Mouse (Mus musculus) urinary bladder, postnatal 25 days (tissue): Measurements from ENCODE around the gene Cxcr6.
"Not testable (repeated sequence)": the region's sequence is repeated elsewhere in the genome, so short reads cannot be mapped to it uniquely, and the experiment has no call there.

ENCODE experiments used
- DNase-seq: peaks from one replicate; pipeline ENCODE4 v3.0.0; 2022; ENCODE audit warnings: low spot score

The Cxcr6 gene

DNA sequence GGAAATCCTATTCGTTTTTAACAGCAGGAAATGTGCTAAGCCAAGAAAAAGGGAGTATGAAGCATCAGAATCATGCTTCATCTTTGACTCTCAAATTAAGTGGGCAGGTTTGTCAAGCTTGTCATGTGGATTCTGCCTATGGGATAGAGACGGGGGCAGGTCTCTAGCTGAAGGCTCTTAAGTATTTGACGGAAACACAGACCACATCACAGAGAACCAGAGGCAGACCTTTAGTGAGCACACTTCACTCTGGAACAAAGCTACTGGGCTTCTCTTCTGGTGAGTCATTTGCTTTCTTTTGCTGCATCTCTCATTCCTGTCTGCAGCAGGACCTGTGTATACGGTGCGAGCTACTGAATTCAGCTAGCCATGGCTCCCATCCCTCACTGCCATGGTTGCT lies at the start of gene Cxcr6:
Gene Cxcr6 (plus strand): TSS at position 209 of the 400 bp plus-strand sequence.
- no peak for DNase-seq

DNA sequence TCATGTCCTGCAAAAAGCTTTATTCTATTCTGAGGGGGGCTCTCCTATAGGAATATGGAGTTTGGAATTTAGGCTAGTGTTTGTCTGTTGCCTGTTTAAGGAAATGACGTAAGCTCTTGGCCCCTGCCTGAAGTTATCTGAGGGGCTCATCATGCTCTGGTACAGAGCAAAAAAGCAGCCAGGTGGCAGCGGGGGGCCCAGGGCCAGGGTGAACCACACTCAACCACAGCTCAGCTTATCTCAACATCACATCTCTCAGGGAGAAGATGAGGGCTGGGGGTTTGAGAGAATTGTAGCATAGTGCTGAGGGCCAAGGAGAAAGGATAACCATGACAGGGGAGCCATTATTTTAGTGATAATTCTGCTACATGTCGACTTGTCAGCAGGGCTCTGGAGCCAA lies 49.5 kb upstream of the Cxcr6 start:
- no peak for DNase-seq

DNA sequence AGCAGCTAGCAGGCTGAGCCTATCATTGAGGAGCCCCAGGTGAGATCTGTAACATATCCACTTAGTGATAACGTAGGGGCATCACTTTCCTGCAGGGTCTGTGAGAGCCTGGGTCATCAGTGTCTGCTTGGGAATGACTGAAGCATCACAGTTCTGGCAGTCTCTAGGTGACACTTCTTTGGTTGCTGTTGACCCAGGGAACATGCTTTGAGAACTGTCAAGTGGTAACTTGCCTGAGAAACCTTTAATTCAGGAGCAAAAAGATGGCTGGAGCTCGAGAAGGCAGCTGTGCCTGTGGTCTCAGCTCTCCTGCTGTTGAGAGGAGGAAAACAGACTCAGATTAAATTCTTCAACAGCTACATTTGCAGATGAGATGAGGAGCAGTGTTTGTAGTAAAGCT lies 48.9 kb upstream of the Cxcr6 start:
- DNase-seq: no peak

DNA sequence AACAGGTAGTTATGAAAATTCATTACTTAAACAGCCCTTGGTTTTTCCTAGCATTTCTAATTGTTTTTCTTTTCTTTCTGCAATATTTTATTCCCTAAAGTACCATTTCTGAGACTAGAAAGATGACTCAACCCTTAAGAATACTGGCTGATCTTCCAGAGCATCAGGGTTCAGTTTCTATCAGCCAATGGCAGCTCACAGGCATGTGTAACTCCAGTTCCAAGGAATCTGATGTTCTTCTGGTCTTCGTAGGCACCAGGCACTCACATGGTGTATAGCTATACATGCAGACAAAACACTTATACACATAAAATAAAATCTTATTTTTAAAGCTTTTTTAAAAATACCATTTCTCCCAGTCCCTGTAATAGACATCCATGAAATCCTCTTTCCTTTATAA lies 48.1 kb upstream of the Cxcr6 start:
- no peak for DNase-seq

DNA sequence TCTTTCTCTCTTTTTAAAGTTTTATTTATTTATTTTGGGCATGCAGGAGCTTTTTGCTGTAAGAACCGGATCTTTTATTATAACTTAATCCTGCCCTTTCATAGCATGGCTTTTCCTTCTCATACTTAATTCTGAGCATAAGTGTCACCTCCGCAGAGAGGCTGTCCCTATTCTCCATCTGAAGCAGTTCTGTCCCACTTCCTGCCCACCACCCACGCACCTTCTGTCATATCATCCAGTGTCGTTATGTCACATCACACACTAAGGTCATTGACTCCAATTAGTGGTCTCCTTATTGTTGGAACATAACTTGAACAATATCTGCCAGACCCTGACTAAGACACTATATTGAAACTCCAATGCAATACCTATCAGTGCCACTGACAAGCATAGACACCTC lies 47.6 kb upstream of the Cxcr6 start:
- no peak for DNase-seq

DNA sequence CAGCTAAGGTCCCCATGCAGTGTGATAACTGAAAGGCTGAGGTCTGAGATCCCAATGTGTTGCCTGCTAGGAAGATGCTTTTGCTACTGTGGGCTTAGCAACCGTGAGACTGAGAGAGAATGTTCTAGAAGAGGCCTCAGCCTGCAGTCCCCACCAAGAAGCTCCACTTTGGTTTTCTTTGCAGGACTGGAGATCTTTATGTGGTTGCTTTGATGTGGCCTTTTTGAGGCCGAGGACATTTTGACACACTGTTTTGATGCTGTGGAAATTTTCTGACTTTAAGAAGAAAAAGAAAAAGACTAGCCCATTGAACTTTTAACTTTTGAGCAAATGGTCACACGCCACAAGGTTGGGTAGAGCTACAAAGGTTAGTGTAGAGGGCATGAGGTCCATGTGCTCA lies 45.5 kb upstream of the Cxcr6 start:
- no peak for DNase-seq

DNA sequence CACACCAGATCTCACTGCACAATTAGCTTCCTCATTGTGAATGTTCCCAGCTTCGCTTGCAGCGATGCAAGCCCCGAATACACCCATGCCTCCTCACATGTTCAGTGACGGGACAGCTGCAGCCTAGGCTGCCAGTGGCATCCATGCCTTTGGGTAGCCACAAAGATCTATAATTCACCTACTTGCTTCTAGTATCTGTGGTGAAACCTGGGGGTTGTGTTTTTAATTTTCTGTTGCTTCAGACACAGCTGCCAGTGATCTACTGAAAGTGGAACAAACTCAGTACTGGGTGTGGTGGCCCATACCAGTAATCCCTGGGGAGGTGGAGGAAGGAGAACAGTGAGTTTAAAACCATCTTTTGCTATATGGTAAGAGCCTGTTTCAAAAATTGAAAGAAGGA lies 43.4 kb upstream of the Cxcr6 start:
- no peak for DNase-seq

DNA sequence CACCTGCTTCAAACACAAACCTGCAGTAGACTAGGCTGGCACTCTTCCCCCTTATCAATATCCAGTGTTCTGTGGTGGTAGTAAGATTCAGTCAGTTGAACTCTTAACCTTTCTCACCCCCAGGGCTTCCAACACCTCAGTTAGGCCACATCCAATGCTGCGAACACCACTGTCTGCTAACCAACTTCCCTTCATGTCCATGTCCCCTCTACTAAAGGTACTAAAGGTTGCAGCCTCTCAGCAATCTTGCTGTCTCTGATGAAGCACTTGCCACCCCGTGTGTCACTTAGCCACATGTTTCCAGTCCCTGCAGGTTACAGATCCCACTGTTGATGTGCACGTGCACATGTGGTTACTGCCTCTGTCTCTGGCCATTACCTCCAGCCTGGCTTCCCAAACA lies 42.5 kb upstream of the Cxcr6 start:
- DNase-seq: no peak

DNA sequence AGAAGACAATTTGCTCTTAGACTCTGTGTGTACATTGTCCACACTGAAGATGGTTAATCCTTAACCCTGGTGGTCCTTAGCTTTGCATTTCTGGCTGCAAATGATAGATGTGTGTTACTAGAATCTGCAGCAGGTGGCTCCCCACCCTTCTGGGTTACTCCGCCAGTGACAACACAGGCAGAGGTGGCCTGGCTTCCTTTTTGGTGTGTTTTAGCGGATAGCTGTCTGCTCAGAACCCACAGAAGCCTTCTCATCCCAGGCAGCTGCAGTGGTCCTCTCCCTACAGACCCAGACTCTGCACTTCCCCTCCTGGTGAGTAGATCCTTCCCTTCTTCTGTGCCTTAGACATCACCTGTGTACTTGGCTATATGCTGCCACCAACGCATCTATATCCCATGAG lies 39.3 kb upstream of the Cxcr6 start:
- no peak for DNase-seq

DNA sequence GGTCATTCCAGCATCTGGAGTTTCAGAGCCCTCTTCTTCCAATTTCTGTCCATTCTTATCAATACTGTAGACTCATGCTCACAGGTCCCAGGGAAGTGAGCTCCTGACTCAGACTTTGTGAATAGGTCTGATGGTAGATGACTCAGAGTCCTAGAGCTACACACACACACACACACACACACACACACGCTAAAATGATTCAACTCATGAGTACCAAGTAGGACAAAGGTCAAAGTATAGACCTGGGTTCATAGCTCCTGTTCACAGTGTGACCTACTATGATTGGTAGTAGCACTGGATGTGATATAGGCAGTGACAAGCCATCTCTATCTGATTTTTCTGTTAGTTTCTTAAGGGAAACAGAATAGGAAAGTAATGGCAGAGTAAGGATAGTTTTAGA lies 37.8 kb upstream of the Cxcr6 start:
- DNase-seq: no peak

DNA sequence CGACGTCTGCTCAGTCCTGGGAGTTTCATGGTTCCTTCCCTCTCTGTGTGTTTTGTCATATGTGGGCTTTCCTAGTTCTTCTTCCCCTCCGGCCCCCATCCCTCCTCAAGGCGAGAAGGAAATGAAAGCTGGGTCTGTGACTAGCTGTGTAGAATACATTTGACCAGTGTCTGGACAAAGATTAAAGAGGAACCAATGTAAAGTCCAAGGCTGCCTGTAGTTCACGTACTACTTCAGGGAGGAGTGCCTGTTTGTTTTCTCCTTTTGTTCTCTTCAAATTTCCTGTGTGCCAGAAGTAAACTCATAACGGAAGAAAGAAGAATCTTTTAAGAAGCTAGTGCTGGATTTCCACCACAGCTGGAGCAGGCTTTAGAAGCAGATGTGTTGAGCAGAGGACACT lies 36.7 kb upstream of the Cxcr6 start:
- DNase-seq: no peak

DNA sequence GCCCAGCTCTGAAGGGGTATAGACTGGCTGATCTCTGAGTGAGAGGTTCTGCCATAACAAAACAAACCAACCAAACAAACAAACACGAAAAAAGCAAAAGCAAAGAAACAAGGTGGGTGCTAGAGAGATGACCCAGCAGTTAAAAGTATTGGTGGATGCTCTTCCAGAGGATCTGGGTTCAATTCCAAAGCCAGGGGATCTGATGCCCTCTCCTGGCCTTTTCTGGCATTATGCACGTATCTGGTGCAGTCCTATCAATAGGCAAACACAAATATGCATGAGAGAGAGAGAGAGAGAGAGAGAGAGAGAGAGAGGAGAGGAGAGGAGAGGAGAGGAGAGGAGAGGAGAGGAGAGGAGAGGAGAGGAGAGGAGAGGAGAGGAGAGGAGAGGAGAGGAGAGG lies 33.0 kb upstream of the Cxcr6 start:
- DNase-seq: not testable (repeated sequence)

DNA sequence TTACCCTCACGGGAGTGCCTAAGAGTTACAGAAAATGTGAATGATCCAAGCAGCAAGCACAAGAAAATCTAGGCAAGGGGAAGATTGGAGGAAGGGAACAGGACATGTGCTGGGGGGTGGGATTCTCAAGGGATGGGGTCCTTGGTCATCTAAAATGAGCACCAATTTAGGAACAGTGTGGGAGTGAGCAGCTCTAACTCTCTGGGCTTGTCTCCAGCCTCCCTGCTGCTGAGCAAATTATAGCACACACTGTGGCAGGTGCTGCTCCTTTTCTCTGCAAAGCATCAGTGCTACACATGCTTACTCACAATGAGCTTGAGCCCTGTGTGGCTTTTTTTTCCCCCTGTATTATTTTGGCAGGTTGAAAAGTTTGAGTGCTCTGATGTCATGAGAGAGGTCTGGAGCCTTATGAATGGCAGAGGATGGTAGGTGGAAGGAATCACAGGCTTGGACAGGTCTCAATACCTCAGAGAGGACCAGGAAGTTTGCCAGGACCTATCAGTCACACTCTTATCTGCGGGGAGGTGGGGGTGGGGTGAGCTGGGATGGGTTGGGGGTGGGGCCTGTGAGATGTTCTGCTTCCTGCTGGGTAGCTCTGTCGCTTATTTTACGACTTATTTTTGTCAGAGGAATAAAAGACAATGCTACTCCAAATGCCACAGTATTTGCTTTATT lies 17.3 kb upstream of the Cxcr6 start:
- DNase-seq: no peak

DNA sequence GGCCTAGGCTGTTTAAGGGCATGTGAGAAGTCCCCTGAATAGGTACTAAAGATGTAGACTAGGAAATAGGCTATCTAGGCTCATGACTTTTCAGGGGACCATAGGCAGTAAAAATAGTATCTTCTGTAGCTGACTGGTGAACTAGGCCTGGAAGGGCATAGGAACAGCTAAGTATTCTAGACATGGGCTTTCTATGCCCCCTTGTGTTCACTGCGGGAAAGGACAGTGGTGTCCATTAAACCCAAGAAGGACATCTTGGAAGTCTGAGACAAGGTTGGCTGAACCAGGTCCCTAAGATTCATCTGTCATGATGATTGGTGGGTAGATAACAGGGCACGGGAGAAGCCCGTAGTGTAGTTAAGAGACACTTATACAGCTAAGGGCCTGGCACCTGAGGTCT lies 10.1 kb upstream of the Cxcr6 start:
- DNase-seq: no peak

DNA sequence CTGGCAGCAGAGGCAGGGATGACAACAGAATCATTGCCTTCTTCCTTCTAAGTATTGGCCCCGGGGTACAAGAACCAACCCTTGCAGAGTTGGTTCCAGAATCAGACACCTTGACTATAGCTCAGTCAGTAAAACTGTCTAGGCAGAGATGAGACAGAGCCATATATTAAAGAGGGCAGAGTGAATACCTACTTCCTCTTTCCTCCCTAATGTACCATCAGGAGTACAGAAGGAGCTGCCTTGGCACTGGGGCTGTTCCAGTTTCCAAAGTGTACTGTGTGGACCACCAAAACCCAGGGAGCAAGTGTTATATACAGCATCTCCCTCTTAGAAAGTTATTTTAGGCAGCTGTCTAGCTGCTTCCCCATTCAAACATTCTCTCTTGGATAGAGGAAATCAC lies 4.7 kb upstream of the Cxcr6 start:
- no peak for DNase-seq

DNA sequence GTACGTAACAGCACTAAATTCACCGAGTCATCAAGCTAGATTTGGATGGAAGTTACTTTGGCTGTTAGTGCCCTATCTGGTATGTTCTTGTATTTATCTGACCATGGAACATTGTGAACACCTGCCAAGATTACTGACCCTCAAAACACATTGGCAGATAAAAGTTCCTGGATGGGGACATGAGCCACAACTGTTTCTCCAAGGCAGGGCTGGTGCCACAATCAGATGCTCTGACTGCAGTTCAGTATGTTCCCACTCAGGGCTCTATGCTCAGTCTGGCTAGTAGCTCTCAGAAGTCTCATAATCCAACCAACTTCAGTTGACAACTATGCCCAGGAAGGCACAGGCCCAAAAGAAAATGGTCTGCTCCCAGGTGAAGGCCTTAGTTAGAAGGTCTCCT lies 3.9 kb upstream of the Cxcr6 start:
- DNase-seq: no peak

DNA sequence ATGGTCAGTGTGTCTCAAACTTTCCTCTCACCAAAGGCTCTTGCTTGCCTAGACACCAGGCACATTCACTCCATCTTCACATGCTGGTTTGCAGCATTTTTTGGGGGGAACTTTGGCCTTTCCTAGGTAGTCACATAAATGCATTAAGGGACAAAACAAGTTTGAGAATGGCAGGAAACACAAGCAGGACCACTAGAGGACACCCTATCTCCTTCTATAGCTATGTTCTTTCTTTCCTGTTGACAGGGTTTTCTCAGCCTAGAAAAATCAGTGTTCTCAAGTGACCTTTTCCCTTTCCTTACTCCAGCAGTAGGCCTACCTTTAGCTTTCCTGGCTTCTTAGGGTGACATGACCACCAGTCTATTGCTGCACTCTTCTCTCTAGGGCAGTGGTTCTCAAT lies 3.4 kb upstream of the Cxcr6 start:
- no peak for DNase-seq

DNA sequence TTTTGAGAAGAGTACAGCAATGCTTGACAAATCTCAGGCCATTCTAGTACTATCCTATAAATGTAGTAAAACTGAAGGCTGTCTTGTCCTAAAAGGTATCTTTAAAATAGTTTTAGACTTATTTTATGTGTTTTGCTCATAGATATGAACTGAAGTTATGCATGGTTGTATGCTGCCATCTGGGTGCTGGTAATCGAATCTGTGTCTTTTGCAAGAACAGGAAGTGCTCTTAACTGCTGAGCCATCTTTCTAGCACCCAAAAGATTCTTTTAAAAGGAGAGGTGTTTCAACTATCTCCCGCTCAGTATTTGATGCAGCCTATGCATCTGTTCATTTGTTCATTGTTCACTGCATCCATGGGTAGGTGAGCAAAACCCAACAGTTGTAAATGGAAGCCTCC lies 1.0 kb upstream of the Cxcr6 start:
- DNase-seq: no peak

DNA sequence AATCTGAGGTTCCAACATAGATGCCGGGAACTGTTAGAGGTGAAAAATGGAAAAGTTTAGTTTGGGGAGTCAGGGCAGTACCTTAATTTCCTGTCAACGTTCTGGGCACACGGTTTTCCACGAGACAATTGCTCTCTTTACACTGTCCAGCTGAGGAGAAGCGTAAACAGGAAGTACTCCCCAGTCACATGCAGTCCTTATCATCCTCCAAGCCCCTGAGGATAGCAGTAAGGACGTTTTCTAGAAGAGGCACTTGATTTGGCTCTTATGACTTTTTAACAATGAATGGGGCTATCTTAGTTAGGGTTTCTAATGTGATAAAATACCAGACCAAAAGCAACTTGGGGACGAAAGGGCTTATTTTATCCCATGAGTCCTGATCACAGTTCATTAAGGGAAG lies 2.3 kb downstream of the Cxcr6 start:
- DNase-seq: no peak

DNA sequence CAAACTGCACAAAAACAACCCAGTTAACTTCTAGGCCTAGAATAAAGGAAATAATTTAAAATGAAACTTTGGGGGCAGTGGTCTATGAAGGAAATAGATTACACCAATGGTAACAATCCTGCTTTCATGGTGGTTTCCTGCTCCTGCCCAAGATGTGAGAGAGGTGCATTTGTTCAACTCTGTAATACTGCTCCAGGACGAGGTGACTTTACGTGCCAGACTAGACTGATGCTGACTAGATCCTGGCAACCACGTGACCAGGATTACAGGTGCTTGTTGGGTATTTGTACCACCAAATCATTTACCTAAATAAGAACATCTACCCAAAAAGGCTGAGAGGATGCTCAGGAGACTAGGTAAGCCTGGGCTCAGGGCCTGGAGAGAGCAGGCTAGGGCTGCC lies 5.6 kb downstream of the Cxcr6 start:
- no peak for DNase-seq

DNA sequence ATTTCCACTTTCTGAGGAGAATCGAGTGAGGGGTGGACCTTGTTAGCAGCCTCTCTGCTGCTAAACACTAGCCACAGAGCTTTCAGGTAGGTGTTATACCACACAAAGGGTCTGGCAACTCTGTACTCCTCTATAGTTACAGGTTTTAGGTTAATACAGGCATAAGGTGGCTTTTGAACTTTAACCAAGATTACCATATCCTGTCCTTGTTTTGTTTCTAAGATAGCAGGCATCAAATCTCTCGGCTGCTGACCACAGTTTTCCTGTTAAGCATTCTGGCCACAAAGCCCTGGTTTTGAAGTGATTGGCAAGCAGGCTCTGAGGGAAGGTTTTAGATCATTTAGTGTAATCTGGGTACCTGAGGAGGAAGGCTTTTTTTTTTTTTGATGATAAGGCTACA lies 8.1 kb downstream of the Cxcr6 start:
- DNase-seq: no peak

DNA sequence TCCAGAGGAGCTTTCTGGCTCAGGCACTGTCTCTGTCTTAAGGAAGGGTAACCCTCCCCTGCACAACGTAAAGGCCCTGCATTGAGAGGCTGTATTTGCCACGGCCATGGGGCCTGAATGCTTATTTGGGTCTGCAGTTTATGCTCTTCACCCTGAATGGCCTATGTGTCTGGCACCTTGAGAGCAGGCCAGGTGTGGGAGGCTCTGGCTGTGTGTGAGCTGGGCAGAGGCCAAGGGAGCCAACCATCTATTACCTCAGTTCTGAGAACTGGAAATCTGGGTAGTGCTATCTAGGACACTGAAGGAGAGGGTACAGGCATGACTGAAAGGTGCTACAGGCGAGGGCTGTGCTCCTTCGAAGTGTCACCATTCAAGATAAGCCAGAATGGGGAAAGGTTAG lies 8.5 kb downstream of the Cxcr6 start:
- DNase-seq: no peak

DNA sequence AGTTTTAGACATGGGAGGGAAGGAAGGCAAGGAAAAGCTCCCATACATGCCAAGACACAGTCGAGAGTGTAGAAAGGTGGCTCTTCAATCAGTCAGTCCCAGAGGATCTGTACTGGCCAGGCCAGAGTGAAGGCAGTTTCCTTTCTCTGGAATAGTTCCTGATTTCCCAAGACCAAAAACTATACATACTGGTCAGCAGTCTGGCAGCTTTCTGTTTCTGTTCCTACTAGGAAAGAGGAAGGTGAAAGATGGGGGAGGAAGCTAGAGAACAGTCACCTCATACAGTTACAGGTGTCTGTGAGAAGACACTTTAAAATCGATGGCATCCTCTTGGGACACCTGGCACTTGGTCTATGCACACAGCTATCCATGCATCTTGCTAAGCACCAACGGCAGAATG lies 9.2 kb downstream of the Cxcr6 start:
- no peak for DNase-seq

DNA sequence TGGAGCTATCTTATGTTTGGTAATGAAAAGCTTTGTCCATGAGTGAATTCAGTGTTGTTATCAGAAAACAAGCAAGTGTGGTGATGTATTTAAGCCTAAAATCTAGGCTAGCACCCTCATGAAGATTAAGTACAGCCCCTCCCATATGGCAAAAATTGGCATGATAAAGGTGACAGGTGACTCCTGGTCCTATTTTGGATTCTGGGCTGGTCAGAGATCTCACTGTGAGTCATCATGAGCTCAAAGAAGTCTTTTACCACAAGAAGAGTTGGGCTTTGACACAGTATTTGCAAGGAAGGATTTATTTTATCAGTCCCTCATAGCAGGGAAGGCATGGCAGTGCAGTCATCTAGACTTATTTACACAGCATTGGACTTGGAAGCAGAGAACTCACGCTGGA lies 9.7 kb downstream of the Cxcr6 start:
- DNase-seq: no peak

DNA sequence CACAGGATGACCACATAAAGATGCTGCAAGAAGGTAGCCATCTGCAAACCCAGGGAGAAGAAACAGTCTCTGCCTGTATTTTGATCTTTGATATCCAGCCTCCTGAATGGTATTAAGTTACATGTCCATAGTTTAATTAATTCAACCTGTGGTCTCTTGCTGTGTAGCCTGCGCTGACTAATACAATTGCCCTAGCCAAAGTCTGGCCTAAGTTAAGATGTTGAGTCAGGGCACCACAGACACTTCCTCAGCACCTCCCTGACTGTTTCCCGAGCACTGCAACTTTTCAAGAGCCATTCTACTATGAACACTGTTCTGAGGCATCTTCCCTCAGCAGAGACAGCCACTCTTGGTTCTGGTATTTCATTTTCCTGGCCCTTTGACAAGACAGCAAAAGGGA lies 12.3 kb downstream of the Cxcr6 start:
- no peak for DNase-seq
